Mouse (Mus musculus) liver, postnatal 0 days (tissue): ENCODE data around the gene Ripk1.

Source experiments
- CTCF ChIP-seq: sonication (generic); IDR thresholded peaks from 2 replicates; pipeline ENCODE4 v1.5.1; 2016; ENCODE audit warnings: antibody characterized with exemption, low read depth
- EP300 ChIP-seq: IDR thresholded peaks from 2 replicates; pipeline ENCODE4 v1.6.1; 2016; ENCODE audit warnings: antibody characterized with exemption, low read depth, mild to moderate bottlenecking

DNA sequence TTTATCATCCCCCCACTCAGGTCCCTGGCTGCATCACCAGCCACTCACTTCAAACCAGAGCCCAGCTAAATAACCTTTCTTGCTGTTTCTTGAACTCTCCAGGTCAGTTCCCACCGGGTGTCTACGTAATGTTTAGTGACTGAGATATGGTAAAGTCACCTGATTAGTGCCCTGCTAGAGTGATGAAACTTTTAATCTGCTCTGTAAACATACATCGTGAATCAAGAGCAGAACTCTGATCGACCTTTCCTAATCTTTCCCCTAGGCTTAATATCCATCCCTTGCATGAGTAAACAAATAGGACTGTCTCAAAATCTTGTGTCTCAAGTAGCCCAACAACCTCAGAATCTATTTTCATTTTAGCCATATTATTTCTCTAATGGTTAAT is 36.1 kb upstream of the Ripk1 start:
- TF ChIP-seq CTCF = no peak
- TF ChIP-seq EP300 = no peak; the same call in 1 of the 2 replicates
